Mouse (Mus musculus) layer of hippocampus, postnatal 25 days (tissue): ENCODE measurements at regions not wholly inside any gene's neighbourhood (a gene's known extent, or its start where the extent isn't known, plus 50 kb on each side); places are given as distances from the start of the nearest gene placed in this dataset.

ENCODE experiments used
- DNase-seq, 2 experiments: peaks; one replicate each; pipeline ENCODE4 v3.0.0; 2022; ENCODE audit warnings: mixed read lengths in 2 of 2, low spot score in 1 of 2; ENCODE audit errors: extremely low spot score in 1 of 2

DNA sequence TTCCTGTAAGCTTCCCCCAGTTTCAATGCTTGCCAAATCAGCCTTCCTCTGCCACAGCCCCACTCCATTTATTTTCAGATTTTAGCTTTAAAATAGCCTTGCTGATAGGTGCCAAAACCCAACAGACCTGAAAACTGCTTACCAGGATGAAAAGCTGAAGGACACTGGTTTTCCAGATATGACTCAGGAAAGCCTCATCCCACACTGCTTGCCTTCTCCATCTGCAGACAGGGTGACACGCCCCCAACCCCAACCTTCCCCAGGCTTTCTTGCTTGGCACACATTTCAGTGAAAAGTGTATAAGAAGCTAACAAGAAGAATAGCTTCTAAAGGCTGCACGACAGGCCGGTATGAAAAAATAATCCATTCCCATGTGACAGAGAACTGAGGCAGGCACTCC is 425.3 kb downstream of the Fut8 start:
- no peak for DNase-seq

DNA sequence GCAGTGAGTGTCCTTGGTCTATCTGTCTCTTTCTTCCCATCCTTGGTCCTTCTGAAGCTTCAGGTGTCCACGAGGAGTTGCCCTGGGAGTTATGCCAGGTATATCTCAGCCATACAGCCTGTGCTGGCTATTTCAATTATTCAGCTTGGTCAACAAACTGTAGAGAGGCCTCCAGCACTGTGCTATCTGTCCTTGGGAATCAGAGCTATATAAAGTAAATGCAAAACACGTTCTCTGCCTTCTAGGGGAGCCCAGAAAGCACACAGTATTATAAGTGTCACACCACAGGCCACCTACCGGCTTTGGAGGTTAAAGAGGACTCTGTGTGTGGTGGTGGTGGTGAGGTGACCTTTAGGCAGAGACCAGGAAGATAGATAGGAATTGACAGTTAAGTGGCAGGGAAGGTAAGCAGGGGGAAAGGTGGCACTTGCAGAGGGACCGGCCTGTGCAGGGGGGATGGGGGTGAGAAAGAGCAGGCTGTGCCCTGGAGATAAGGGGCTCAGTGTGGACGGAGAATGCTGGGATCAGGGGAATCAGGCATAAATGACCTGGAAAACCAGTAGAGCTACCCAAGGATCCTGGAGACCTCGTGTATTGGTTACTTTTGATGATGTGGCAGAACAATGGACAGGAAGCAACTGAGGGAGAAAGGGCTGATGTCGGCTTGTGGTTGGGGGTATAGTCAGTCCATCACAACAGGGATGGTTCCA is 425.9 kb downstream of the Fut8 start:
- DNase-seq, result no peak

DNA sequence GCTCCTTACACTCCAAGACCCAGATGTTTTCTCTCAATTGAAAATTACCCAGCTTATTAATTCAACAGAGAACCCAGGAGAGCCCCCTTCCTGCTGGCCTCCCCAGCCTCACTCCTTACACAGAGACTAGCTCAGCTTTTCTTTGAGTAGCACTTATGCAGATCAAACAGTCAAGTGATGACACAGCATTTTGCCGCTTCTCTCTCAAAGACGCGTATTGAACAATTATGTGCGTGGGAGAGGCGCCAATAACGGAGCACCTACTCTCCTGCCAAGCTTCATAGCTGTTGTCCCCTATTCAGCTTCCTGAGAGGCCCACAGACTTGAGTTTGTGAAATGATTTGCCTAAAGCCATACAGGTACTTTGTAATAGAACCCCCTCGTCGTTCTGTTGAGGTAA is 428.5 kb downstream of the Fut8 start:
- peak in 1 of 2 experiments; percentile 23 for DNase-seq

DNA sequence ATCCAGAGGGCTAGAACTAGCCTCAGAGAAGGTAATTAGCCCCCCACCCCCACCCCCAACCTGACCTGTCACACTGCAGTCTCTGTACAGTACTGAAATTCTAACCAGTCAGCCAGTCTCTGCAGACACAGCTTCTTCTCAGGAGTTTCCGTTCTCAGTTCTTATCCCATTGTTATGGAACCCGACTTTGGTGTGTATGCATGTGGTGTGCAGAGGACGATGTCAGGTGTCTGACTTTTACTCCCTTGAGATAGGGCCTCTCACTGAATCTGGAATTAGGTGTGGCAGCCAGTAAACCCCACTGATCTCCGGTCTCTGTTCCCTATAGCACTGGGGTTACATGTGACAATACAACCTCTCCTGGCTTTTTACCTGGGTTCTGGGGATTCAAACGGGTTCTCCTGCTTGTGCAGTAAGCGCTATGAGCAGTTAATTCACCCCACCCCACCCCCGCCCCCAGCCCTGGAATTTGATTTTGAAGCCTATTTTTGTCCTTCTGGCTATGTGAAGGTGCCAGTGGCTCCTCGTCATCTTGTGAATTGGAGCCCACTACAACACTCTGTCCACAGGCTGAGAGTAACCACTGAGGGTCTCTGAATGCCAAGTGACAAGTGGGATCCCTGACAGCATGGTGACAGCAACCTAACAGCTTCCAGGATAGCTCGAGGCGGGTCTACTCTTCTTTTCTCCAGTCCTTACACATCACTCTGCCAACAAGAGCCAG is 429.4 kb downstream of the Fut8 start:
- DNase-seq, result no peak

DNA sequence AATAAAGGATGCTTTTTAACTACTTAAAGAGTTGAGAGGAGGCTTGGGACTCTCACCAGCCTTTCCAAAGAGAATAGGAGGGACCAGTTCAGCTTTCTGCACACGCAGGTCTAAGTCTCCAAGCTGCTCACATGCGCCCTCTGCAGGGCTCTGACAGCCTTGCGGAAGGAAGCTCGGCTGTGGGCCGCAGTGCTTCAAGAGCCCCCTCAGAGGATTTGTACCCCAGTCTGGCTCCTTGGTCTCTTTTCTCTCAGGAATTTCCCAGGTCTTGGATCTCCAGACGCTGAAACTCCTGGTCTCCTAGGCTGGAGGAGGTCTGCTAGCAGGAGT is 429.9 kb downstream of the Fut8 start:
- peak; percentile 66 to 88 for DNase-seq

DNA sequence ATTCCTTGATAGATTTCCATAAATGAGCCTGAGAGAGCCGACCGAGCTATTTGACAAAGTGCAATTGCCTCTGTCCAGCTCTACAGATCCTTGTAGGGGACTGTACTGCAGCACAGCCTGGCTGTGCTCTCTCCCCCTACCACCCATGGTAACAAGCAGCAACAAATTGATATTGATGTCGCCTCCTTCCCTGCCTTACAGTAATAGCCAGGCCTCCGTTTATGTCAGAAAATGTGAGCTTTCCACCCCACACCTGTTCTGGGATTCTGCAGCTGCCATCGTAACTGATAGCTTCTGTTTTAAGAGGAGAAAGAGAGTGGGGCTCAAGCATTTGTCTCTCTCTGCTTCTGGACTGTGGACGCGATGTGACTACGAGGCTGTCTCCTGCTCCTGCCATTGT is 432.6 kb downstream of the Fut8 start:
- no peak for DNase-seq

DNA sequence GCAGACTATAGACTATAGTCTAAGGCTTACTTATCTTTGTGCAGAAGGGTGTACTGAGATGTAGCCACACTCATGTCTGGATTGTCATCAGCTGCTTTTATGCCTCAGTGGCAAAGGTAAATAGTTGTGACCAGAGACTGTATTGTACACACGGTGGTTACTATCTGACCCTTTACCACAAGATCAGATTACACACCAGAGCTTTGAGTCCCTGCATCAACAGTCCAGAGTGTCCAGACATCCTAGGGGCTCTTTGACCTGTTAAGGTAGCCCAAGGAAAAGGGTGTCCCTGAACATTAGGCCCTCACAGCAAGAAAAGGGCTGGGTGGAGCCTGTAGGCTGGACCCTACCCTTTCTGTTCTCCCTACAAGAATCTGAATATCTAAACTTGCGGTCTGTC is 436.4 kb downstream of the Fut8 start:
- no peak for DNase-seq

DNA sequence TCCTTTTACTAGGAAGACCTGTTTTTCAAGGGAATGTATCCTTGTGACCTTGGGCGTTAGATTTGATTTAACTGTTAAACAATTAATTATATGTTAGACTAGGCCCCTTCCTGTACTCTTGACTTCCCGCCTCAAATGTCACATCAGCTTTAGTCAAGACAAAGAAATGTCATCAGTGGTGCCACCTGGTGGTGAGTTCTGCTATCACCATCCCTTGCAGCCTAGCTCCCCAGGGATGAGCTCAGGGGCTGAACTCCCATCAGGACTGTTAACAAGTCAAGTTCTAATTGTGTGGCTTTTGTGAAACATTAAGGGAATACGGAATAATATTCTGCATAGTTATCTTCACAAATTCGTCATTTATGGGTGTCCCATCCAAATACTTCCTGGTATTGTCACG is 436.8 kb downstream of the Fut8 start:
- DNase-seq, result peak in 1 of 2 experiments; percentile 69

DNA sequence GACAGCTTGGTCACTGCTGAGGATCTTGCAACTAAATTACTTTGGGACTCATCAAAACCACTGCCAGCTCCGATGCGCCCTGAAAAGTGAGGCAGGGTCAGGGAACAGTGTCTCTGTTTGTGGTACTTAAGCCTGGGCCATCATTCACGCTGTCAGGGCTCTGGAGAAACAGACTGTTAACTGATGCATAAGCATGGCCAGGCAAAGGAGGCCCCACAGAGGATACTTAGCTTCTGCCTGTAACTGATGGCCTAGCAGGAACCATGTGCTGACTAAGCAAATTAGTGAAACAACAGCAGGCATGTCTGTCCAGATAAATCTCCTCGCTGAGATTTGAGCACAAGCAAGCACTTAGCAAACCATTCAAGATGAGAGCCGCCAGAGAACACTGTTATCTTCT is 440.1 kb downstream of the Fut8 start:
- no peak for DNase-seq

DNA sequence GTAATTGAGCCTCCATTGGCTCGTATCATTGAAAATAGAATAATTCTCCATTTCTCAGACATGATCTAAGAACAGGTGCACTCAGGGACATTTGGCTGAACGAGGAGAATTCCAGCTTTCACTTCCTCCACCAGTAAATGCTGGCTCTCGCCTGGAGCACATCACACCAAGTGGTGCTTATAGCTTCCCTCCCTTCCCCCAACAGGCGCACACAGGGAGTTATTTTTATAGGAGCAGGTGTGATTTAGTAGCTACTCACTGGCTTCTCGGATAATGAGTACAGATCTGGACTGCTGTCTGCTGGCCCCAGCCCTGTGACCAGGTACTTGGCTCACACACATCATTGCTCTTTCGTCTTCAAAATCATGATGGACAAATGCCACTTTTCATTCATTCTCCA is 456.2 kb downstream of the Fut8 start:
- no peak for DNase-seq

DNA sequence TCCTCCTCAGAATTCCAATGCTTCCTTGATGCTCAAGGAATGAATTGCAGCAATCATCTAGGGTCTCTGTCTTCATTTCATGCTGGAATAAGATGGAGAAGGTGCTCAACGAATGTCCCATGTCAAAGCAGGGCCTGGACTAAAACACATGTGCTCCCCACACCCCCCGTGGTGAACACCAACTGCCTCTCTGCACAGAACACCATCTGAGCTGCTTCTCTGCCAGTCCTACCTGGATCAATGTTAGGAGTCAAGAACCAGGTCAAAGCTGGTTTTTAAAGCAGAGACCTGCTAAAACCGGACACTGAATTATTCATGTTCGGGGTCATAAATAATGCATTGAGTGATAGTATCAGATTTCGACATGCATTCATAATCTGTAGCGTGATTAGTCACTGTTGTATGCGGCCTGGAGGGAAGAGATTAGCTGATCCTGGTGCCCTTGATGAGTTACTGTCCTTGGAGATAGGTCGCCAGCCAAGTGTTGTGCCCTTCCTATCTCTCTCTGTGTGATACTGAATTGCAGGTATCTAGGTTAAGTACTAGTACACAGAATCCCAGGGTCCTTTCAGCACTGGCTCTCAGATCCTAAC is 458.2 kb downstream of the Fut8 start:
- DNase-seq, result no peak

DNA sequence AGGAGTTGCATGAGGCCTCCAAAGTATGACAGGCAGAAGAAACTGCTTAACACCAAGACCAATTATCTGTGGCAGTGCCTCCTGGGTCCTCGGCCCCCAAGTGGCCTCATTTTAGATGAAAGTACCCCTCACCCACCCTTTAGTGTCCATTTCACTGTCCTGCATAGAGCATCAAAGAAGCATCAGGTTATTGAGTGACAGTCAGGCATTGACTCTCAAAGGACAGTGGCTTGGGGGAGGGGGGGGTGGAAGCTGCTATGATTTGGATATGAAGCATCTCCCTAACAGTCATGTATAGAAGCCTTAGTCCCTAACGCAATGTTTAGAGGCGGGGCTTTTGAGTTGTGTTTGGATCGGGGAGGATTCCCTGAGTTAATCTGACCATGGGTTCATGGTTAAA is 458.7 kb downstream of the Fut8 start:
- DNase-seq, result no peak

DNA sequence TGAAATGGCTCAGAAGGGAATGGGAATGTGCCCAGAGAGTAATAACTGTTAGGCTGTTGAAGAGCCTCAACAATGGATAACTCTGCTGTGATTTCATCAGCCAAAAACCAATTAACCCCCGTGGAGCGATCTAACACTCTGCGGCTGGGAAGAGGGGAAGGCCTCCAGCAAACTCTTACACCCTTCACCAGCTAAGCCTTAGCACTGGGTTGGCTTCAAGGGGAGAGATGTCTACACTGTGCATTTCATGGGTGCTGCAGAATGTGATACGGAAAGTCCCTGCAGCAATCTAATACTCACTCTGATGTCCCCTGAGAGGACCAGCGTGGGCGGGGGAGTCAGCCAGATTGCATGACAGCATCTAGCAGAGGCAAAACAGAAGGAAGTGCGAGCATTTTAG is 460.2 kb downstream of the Fut8 start:
- no peak for DNase-seq

DNA sequence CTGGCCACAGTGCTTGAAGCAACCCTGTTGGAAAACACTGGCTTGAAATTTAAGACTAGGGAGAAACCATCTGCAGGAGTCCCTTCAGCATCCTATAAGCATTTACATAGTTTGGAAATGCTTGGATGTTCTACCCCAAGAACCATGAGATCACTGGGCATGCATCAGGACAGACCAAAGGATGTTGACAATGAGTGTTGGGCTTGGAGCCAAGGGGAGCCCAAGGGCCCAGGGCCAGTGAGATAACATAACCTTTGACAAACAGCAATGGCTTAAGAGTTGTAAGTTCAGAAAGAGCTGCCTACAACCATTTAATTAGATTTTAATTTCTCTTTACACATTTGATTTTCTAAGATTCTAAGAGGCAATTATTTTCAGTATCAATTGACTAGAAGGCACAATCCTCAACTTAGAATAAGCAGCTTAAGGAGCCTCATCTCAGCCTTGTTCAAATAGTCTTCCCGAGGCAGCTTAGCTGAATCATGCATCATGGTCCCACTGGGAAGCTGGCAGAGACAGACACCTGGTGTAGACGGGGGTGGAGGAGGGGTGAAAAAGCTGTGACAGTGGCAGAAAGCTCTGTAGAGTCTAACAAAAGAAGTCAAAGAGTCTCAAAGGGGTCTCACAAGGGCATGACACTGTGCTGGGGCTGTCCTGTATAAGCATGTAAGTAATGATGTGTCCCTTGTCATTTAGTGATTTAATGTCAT is 462.1 kb downstream of the Fut8 start:
- DNase-seq, result no peak

DNA sequence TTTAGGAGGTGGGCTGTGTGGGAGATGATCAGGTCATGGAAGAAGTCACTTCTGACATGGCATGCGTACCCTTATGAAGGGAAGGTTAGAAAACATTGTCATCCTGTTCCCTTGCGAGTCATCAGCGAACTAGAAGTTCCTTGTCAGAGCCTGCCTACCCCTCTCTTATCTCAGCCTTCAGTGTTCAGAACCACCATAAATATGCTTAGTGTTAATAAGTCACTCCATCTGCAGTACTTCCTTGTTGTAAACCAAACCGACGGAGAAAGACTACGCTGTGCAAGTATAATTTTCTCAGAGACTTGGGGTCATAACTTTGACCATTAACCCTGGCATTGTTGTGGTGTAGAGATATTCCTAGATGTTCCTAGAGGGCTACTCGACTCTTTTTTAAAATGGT is 477.6 kb downstream of the Fut8 start:
- DNase-seq, result no peak

DNA sequence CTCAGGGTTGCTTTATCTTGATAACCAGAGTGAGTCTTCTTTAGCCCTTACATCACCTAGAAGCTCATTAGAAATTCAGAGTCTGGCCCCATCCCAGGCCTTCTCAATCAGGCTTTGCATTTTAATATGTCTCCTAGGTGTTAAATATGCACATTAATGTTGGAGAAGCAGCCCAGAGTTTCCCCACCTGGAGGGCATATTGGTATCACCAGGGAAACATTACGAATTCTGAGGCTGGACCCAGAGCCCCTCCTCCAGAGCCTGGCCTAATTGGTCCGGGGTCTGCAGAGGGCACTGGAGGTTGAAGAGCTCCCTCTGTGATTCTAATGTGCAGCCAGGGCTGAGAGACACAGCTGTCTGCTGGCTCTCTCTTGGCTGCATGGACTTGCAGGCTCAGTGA is 478.1 kb downstream of the Fut8 start:
- DNase-seq, result no peak

DNA sequence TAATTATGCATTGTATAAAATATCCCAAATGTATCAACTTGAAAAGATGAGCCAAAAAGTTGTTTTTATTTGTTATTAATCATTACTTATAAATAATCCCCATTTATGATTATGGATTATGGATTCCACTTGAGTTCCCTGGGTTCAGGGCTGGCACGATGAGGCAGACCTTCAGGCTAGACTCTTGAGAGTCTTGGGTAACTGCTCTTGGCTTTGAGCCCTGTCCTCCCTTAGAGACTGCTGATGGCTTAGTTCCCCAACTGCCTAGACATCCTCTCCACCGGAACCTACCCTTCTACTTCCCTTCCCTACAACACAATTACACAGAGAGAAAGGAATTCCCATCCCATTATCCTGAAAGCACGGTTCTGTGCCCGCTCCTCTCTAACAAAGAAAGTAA is 466.3 kb upstream of the Gm6657 start:
- DNase-seq, result no peak

DNA sequence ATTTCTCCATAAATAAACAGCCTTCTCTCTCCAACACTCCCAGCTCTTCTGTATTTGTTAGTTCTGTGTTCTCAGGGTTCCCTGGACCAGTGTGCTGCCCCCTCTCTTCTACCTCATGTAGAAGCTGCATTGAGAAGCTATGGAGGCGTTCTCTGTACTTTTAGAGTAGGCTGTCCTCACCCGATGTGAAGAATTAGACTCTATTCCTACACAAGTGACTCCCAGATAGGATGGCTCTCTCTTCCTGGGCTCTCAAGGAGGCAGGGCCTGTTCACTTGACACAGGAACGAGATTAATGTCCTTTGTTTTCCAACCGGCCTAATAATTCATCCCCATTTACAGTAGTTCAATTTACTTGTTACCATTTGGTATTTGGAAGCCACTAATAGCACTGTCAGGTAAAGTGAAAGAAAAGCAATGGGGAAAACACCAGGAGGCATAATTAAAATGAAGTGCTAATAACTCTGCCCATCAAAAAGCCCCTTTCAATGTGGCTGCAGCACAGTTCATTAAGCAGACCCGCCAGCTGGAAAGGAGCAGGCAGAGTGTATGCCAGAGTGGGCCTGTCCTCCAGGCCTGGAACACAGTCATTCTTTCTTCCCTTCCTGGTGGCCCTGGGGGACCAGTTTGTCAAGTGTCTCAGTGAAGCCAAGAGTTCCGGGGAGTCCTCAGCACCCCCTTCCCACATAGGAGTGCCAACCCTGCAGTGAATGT is 454.8 kb upstream of the Gm6657 start:
- DNase-seq, result no peak

DNA sequence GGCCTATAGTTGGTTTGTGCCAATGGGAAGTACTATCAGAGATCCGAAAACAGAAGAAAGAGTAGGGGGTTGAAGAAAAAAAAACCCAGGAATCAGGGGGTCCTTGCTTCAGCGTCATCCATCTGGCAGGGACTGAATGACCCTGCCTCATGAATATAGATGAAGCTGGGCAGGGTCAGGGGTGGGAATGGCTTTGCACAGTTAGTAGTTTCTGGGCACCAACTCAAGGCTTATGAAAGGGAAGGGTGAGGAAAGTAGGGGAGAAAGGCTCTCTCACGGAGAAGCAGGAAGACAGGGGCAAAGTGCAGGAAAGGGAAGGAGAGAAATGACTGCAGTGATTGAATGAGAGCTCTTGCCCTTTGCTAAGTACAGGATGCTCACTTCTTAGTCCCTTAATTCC is 451.3 kb upstream of the Gm6657 start:
- no peak for DNase-seq

DNA sequence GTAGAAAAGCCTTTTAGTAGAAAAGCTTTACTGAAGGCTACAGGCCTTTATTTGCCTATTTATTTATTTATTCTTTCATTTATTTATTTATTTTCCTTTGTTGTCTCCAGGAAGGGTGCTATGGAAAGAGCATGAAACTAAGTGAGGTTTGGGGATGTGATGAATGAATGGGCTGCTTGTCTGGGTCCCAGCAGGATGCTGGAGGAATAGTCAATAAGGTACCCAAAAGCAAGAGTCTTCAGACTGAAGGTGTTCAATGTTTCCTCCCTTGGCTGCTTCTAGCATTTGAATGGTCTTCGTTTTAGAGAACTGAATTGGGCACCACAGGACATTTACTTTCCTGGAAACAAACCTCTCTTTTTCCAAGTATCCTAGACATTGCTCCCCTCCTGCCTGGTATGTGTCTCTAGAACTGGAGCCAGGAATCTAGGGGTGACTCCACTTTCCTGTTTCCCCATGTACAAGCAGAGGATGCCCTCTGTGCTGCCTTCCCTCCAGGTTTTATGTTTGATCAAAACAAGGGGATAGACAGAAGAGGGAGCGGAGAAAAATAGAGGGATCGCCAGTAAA is 444.5 kb upstream of the Gm6657 start:
- no peak for DNase-seq

DNA sequence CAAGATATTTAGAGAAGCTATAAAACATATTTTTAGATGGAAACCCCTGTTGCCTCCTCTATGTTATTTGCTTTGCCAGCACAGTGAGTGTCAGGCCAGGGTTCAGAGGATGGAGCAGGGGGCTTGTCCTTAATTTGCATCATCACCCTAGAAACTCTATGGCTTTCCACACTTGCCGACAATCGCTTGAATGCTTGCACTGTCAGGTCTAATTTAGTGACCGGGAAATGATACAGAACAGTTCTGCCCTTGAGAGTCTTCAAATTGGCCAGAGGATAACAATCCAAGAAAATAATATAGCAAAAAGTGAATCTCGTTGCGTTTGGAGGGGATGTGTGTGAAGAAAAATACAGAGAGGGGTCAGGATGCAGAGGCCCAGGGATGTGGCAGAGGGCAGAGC is 441.9 kb upstream of the Gm6657 start:
- no peak for DNase-seq
